In genomic region chr4:119904296-119904695, GRCm38 (mm10) we compare ENCODE assay signal across 14 mouse cellular contexts.
DNase-seq lines count a peak whose midpoint lies in the region.
"Had no signal": no experiment of that assay in that cellular context is flagged by ENCODE, and none has a peak within 500 bp of the region (broad histone marks: within the 10 kb centered on the region; RNA-seq: fewer than 3 reads in every experiment).

No protein-coding gene starts in this region.

- DNase-seq in cerebellum, adult 11-12 months = peak; percentile 4
- no peak for DNase-seq in cerebellum, adult 18-20 months
- peak; percentile 13 for DNase-seq in layer of hippocampus, adult 9-11 months
- DNase-seq in layer of hippocampus, postnatal 14 days (ENCODE audit: low spot score in 2 of 2) = no peak
- DNase-seq in right cerebral cortex, adult 18-20 months = peak; percentile 67
- no peak for DNase-seq in right cerebral cortex, postnatal 14 days
- DNase-seq in brain, adult 2 months (ENCODE audit: low read depth, low spot score) = peak; percentile 85
- DNase-seq: adrenal gland, adult 8-10 months; B cell, adult 2 months; cerebellum, adult 11 months; cerebellum, adult 9-11 months; cerebellum, postnatal 36 days; gastrocnemius, adult 2 months; gastrocnemius, postnatal 25 days had no signal

Comparison
In these comparisons a context has a peak if more than half of its experiments do, and no peak if none do; other contexts are left out.
1. DNase-seq: peak in cerebellum, adult 11-12 months (single experiment), layer of hippocampus, adult 9-11 months (single experiment), right cerebral cortex, adult 18-20 months (single experiment) and brain, adult 2 months (single experiment); none in cerebellum, adult 18-20 months (0 of 2), layer of hippocampus, postnatal 14 days (0 of 2) and right cerebral cortex, postnatal 14 days (single experiment).